Mouse (Mus musculus) forebrain, embryonic 11.5 days (tissue): ENCODE results near the gene Os9. TPM values are rescaled to one million over a fixed set of nuclear protein-coding genes. Genes with fewer than 3 reads are reported as not detected.

Experiments
- ATAC-seq: fragments of 200-750 bp; cut with Nextera tagmentation; replicated peaks from 2 replicates; pipeline ENCODE4 v1.8.0; 2017; ENCODE audit warnings: moderate TSS enrichment; ENCODE audit not compliant: low FRiP score
- DNase-seq: peaks from one replicate; pipeline ENCODE4 v3.0.0-alpha.2; 2017; ENCODE audit warnings: low spot score
- H3K27ac ChIP-seq: fragments of 300-500 bp; sonication (generic); 2 replicates; pipeline ENCODE4 v1.5.1; 2014; ENCODE audit warnings: low read depth, low read length
- H3K27me3 ChIP-seq: fragments of 300-500 bp; sonication (generic); 2 replicates; pipeline ENCODE4 v1.6.1; 2014; ENCODE audit warnings: mild to moderate bottlenecking, low read length, mixed read lengths; ENCODE audit not compliant: control insufficient read depth, insufficient read depth
- H3K36me3 ChIP-seq: fragments of 300-500 bp; sonication (generic); 2 replicates; pipeline ENCODE4 v1.6.1; 2014; ENCODE audit warnings: mild to moderate bottlenecking, low read length, moderate library complexity, mixed read lengths; ENCODE audit not compliant: control insufficient read depth, insufficient read depth
- H3K4me1 ChIP-seq: fragments of 300-500 bp; sonication (generic); replicated peaks from 2 replicates; pipeline ENCODE4 v1.6.1; 2014; ENCODE audit warnings: low read length, mixed read lengths; ENCODE audit not compliant: control insufficient read depth, insufficient read depth
- H3K4me2 ChIP-seq: fragments of 300-500 bp; sonication (generic); 2 replicates; pipeline ENCODE4 v1.6.1; 2014; ENCODE audit warnings: low read depth, mild to moderate bottlenecking, low read length, moderate library complexity, mixed read lengths; ENCODE audit not compliant: severe bottlenecking
- H3K4me3 ChIP-seq: fragments of 300-500 bp; sonication (generic); 2 replicates; pipeline ENCODE4 v1.5.1; 2014; ENCODE audit warnings: low read depth, low read length
- H3K9ac ChIP-seq: fragments of 300-500 bp; sonication (generic); 2 replicates; pipeline ENCODE4 v1.6.1; 2014; ENCODE audit warnings: low read length
- H3K9me3 ChIP-seq: fragments of 300-500 bp; sonication (generic); 2 replicates; pipeline ENCODE4 v1.6.1; 2016; ENCODE audit warnings: low read length, mixed read lengths; ENCODE audit not compliant: control insufficient read depth
- WGBS: fragments of 180-500 bp; shearing (Covaris S2); extraction: QIAGEN DNeasy Blood & Tissue Kit; methylation state at CpG from one replicate; pipeline ENCODE4 v1.1.7; 2014; 5-methylcytosine and 5-hydroxymethylcytosine counted together
- polyA plus RNA-seq: library from polyadenylated mRNA; unstranded; fragments of >200 nt; fragmentation: Nextera tagmentation; extraction: Ambion mirVana; gene quantifications from 2 replicates; pipeline ENCODE4 v1.2.1, GENCODE M21; 2014

Gene Os9
- polyA plus RNA-seq, 1 experiment from 2014 or later: 57.9 TPM

DNA sequence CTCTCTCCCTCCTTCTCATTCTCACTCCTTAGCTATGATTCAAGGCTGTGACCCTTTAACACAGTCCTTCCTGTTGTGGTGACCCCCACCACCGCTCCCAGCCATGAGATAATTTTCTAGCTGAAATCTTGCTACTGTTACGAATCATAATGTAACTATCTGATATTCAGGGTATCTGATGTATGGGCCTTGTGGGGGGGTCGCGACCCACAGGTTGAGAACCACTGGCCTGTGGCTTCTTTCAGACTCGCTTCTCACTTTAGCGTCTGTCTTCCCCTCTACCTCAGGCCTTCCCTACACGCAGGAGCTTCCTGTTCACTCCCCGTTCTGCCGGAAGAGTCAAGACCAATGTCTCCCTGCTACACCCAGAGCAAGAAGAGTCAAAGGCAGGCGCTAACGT, 2.5 kb downstream of the Os9 start:
- H3K27me3 ChIP-seq: no peaks in the 10 kb centered on the region
- H3K4me3 ChIP-seq: no peak overlapping the region
- no peaks in the 10 kb centered on the region for H3K9me3 ChIP-seq
- DNase-seq (no peak), ATAC-seq (no peak)
- no peak overlapping the region for H3K4me2 ChIP-seq
- 90% methylated on average over 11 of the region's 11 CpGs for WGBS
- H3K9ac ChIP-seq: no peak overlapping the region
- H3K27ac ChIP-seq: no peak overlapping the region
- peaks cover 9% of the 10 kb centered on the region; the same call in 1 of the 2 replicates for H3K4me1 ChIP-seq
- H3K36me3 ChIP-seq: peaks cover 3% of the 10 kb centered on the region; the same call in 1 of the 2 replicates

DNA sequence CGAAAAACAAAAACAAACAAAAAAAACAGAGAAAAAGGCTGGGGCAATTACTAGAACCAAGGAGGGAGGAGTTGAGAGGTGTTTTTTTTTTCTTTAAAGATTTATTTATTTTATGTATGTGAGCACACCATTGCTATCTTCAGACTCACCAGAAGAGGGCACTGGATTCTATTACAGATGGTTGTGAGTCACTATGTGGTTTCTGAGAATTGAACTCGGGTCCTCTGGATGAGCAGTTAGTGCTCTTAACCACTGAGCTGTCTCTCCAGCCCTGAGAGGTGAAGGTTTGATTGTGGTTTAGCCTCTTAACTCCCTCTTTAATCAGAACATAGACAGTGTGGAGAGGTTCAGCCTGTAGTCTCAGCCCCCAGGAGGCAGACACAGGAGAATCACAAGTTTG, 5.9 kb downstream of the Os9 start:
- no peaks in the 10 kb centered on the region for H3K27me3 ChIP-seq
- H3K4me2 ChIP-seq: no peak overlapping the region
- H3K4me3 ChIP-seq: no peak overlapping the region
- ATAC-seq (no peak), DNase-seq (no peak)
- no peak overlapping the region for H3K9ac ChIP-seq
- peaks cover 3% of the 10 kb centered on the region; the same call in 1 of the 2 replicates for H3K36me3 ChIP-seq
- no peak overlapping the region for H3K27ac ChIP-seq
- H3K4me1 ChIP-seq: peaks cover 3% of the 10 kb centered on the region; the same call in 1 of the 2 replicates
- whole genome bisulfite sequencing: 81% methylated on average over 2 of the region's 2 CpGs
- H3K9me3 ChIP-seq: no peaks in the 10 kb centered on the region

DNA sequence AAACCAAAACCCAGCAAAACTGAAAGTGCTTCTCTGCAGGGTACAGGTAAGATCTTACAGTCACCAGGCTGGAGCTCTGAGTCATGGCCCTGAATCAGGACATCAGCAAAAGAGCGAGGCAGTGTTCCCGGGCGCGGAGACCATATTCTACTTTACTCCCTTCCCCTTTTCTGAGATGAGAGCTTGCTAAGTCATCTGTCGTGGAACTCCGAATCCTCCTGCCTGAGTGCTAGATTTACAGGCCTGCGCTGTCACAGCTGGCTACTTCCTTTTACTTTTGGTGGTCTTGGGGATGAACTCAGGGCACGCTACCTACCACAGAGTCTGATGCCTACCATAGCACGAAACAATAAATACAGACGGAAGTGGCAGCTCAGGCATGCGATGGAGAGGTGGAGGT, 6.5 kb downstream of the Os9 start:
- Histone ChIP-seq H3K36me3 (peaks cover 3% of the 10 kb centered on the region; the same call in 1 of the 2 replicates), H3K27ac (no peak overlapping the region), H3K27me3 (no peaks in the 10 kb centered on the region), H3K9ac (no peak overlapping the region), H3K9me3 (no peaks in the 10 kb centered on the region), H3K4me3 (no peak overlapping the region), H3K4me2 (no peak overlapping the region), H3K4me1 (no peaks in the 10 kb centered on the region)
- WGBS: 94% methylated on average over 11 of the region's 11 CpGs
- DNase-seq (no peak), ATAC-seq (no peak)

DNA sequence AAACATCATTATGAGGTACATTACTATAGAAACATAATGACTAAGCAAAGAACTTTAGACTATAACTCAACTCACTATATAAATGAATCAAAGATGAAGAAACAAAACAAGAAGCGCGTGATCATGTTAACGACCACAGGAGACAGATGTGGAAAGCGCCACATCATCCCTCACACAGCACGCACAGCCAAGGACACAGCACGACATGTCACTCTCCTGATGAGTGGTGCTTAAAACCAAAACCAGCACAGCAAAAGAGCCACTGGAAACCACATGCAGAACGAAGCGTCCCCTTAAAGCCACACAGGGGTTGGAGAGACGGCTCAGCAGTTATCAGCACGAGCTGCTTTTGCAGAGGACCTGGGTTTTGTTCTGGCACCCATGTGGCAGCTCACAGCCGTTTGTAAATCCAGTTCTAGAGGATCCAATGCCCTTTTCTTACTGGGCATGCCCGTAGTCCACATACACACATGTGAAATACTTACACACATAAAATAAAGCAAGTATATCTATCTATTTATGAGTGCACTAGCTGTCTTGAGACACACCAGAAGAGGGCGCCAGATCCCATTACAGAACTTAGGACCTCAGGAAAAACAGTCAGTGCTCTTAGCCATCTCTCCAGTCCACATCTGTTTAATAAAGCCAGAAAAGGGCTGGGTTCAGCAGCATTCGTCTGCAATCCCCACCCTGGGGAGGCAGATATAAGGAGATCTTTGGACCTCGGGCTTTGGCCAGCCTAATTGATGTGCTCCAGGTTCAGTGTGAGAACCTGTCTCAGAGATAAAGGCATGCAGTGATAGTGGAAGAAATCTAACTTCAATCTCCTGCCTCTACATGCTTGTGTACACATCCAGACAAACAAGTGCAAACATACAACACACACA, 9.7 kb downstream of the Os9 start:
- no peak overlapping the region for H3K4me3 ChIP-seq
- H3K36me3 ChIP-seq: no peaks in the 10 kb centered on the region
- DNase-seq (no peak), ATAC-seq (no peak)
- no peaks in the 10 kb centered on the region for H3K9me3 ChIP-seq
- H3K4me1 ChIP-seq: no peaks in the 10 kb centered on the region
- H3K4me2 ChIP-seq: no peak overlapping the region
- WGBS: 90% methylated on average over 15 of the region's 15 CpGs
- H3K27me3 ChIP-seq: no peaks in the 10 kb centered on the region
- no peak overlapping the region for H3K9ac ChIP-seq
- H3K27ac ChIP-seq: no peak overlapping the region

DNA sequence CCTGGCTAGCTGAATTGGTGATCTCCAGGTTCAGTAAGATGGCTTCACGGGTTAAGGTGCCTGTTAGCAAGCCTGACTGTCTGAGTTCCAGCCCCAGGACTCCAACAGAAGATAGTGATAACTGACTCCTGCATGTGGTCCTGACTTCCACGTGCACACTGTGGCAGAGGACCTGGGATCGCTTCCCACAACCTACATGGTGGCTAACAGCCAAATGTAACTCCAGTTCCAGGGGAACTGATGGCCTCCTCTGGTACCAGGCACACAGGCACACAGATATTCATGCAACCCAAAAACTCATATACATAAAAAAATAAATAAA, 12.7 kb downstream of the Os9 start:
- DNase-seq (no peak), ATAC-seq (no peak)
- Histone ChIP-seq H3K4me2 (no peak overlapping the region), H3K4me3 (no peak overlapping the region), H3K36me3 (no peaks in the 10 kb centered on the region; the same call in 1 of the 2 replicates), H3K27me3 (no peaks in the 10 kb centered on the region), H3K27ac (no peak overlapping the region), H3K4me1 (no peaks in the 10 kb centered on the region), H3K9me3 (no peaks in the 10 kb centered on the region), H3K9ac (no peak overlapping the region)
- WGBS: 74% methylated on average over 3 of the region's 3 CpGs

DNA sequence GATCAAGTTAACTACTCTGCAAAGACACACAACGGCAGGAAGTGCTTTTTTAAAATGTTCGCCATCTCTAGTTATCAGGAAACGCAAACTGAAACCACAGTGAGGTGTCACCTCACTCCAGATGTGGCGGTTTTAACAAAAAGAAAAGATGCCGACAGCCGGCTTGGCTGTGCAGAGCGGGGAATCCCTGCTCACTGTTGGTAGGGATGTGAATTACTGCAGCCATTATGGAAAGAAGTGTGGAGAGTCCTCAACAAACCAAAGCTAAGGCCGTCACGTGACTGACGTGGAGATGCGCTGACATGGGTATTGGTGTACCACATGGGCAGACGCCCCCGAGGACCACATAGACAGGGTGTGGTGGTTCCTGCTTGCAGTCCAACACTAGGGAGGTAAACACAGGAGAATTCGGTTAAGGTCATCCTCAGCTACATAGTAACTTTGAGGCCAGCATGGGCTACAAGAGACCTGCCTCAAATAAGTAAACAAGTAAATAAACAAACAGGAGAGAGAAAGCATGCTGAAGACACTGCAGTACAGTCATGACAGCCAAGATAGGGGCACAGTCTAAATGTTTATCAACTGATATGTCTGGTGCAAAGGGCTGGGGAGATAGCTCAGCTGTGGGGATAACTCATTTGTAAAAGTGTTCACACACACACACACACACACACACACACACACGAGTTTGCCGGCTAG, 13.2 kb downstream of the Os9 start:
- Histone ChIP-seq H3K36me3 (no peaks in the 10 kb centered on the region; the same call in 1 of the 2 replicates), H3K4me1 (no peaks in the 10 kb centered on the region), H3K4me3 (no peak overlapping the region), H3K27me3 (no peaks in the 10 kb centered on the region), H3K4me2 (no peak overlapping the region), H3K9me3 (no peaks in the 10 kb centered on the region), H3K9ac (no peak overlapping the region), H3K27ac (no peak overlapping the region)
- ATAC-seq (no peak), DNase-seq (no peak)
- WGBS: 93% methylated on average over 16 of the region's 16 CpGs

DNA sequence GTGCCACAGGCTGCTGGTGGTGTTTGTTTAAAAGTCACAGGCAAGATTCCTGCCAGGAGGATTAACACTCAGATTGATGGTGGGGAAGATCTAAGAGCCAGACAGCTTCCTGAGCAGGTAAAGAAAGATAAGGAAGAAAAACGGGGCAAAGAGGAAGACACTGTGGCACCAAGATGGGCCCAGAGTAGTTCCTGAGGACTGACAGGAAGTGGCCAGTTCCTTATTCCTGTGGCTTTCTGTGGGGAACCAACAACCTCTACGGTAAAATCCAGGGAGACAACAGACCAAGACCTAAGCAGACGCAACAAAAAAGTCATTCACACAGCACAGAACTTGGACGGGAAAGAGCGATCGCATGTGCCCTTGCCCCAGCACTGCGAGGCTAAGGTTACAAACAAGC, 17.3 kb downstream of the Os9 start:
- Histone ChIP-seq H3K36me3 (no peaks in the 10 kb centered on the region; the same call in 1 of the 2 replicates), H3K27ac (no peak overlapping the region), H3K4me3 (no peak overlapping the region), H3K9ac (no peak overlapping the region), H3K9me3 (no peaks in the 10 kb centered on the region), H3K27me3 (no peaks in the 10 kb centered on the region), H3K4me2 (no peak overlapping the region), H3K4me1 (no peaks in the 10 kb centered on the region)
- no peak for ATAC-seq
- no peak for DNase-seq
- WGBS: 82% methylated on average over 7 of the region's 7 CpGs

DNA sequence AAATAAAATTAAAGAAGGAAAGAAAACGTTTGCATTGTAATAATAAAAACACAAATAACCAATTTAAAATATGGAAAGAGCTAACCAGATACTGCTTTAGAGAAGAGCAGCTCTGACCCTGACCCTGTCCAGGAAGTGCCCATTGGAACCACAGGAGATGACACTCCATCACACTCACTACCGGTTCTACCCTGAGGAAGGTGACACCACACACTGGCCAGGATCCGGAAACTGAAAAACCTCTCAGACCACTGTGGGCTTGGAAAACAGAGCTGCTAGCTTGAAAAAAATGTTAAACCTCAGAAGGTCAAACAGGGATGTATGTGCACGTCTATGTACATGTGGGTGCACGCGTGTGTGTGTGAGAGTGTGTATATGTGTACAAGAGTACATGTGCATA, 19.8 kb downstream of the Os9 start:
- no peaks in the 10 kb centered on the region for H3K27me3 ChIP-seq
- ATAC-seq (no peak), DNase-seq (no peak)
- no peaks in the 10 kb centered on the region for H3K9me3 ChIP-seq
- WGBS: 84% methylated on average over 6 of the region's 6 CpGs
- H3K4me1 ChIP-seq: no peaks in the 10 kb centered on the region
- no peak overlapping the region for H3K9ac ChIP-seq
- no peak overlapping the region for H3K4me2 ChIP-seq
- no peak overlapping the region for H3K4me3 ChIP-seq
- no peak overlapping the region for H3K27ac ChIP-seq
- H3K36me3 ChIP-seq: no peaks in the 10 kb centered on the region; the same call in 1 of the 2 replicates
